Mouse (Mus musculus) lung, postnatal 10 days (tissue): ENCODE measurements around the gene Dnajc8.
"Not testable (repeated sequence)": the region's sequence is repeated elsewhere in the genome, so short reads cannot be mapped to it uniquely, and the experiment has no call there.

Experiments used
- DNase-seq: peaks from one replicate; pipeline ENCODE4 v3.0.0; 2021

Gene Dnajc8

DNA sequence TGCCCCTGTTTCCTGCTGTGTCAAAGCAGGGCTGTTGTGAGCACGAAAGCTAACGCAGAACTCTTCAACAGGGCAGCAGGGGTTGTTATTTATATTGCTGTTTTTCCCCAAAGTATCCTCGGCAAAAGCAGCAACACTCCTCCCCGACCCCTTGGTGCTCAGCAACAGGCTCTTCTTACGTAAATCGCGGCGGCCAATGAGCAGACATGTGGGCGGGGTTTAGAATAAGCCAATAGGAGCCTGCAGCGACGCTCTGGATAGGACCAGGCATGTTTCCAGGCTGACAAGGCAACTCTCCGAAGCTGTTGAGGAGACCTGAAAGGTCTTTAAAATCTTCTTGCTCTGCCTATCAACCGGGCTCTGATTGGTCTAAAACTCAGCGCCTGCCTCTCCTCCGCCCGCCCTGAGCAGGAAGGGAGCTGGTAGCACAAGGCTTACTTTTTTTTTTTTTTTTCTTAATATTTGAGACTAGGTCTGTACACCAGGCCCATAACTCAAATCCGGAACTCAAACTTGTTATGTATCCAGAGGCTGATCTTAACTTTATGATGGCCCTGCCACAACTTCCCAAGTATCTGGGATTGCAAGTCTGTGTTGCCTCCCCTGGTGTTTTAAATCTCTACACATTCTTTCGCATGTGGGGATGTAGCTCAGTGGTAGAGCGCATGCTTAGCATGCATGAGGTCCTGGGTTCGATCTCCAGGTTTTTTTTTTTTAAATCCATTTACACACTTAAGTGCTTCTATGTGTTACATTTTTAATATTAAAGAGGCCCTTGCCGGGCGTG is 19.8 kb upstream of the Dnajc8 start:
- DNase-seq, result peak; percentile 97

DNA sequence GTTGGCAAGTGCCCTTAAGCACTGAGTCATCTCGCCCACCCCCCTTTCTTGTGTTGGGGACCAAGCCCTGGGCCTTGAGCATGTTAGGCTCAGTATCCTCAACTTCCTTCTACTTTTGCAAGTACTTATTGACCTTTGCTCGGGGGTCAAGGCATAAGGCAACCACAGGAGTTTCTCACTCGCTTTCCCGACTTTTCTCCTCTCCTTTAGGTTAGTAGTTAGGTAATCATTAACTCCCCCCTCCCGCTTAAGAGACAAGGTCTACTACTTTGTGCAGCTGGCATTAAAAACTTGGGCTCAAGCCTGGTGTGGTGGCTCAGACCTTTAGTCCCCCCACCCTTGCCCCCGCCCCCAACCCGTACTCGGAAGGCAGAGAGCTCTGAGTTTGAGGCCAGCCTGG is 17.3 kb upstream of the Dnajc8 start:
- DNase-seq, result no peak

DNA sequence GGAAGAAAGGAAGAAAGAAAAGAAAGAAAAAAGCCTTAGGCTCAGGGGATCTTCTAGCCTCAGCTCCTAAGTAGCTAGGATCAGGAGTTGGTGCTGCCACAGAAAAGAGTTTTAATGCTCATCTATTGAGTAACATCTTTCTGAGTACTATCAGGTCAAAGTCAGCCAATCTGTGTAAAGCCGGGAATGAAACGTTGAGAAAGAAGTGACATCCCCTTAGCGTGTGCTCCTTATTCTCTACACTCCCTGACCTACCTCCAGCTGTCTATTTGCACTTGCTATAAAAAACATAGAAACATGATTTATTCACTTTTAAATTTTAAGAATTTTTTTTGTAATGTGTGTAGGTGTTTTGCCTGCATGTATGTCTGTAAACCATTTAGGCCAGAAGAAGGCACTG is 16.2 kb upstream of the Dnajc8 start:
- DNase-seq, result no peak

DNA sequence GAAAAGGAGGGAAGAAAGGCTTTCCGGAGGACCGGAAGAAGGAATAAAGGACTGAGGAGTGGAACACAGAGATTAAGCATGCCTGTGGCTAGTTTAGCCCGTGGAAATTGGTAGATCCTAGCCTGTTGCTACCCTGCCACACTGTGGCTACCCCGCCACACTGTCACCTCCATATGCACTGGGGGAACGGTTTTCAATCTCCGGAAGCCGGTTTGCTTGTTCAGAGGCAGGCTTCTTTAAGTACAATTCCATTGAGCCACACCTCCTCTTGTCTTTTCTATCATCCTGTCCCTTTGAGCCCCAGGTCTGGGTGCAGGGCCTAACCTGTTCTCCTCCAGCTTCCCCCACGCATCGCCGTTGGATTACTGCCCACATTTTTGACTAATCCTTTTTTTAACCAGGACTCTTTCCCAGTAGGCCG is 11.0 kb upstream of the Dnajc8 start:
- no peak for DNase-seq

DNA sequence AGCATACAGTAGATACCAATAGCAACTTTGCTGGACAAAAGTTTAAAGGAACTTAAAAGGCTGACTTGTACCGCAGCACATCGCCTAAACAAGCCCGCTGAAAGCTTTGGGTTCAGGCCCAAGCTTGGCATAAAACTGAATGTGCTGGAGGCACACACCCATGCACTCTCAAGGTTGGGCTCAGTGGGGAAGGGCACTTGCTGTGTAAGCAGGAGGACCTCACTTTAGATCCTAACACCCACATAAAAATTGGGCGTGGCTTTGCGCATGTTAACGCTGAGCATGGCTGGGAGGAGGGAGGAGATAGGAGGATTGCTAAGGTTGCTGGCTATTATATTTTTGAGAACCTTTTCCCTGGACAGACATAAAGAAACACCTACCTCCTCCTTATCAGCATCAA is 10.5 kb upstream of the Dnajc8 start:
- no peak for DNase-seq

DNA sequence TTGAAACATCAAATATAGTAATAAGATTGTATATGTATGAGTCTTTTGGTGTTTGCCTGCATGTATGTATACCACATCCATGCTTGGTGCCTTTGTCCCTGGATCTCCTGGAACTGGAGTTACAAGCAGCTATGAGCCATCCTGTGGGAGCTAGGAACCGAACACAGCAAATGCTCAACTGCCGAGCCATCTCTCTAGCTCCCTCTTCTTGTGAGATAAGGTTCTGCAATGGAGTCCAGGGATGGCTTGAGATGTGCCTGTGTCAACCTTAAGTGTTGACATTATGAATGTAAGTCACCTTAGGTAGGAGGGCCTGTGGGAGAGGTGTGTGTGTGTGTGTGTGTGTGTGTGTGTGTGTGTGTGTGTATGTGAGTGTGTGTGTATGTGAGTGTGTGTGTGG is 8.7 kb upstream of the Dnajc8 start:
- DNase-seq, result no peak

DNA sequence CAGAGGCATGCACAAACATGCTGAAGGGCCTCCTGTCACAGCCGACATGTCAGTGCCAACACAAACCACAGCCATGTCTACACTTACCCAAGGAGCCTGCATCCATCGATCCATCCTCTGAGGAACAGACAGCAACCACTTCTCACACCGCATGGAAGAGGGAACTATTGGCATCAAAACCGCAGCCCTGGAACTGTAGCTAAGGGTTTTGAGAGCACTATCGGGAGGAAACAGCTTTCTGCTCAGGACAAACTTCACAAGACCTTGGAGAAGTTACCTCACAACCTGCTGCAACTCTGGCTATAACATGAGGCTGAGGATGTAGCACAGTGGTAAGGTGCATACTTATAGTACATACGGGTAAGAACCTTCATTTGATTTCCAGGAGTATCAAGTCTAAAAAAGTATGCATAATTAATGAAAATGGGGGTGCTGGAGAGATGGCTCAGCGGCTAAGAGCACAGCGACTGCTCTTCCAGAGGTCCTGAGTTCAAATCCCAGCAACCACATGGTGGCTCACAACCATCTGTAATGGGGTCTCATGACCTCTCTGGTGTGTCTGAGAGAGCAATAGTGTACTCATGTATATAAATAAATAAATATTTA is 7.3 kb upstream of the Dnajc8 start:
- no peak for DNase-seq

DNA sequence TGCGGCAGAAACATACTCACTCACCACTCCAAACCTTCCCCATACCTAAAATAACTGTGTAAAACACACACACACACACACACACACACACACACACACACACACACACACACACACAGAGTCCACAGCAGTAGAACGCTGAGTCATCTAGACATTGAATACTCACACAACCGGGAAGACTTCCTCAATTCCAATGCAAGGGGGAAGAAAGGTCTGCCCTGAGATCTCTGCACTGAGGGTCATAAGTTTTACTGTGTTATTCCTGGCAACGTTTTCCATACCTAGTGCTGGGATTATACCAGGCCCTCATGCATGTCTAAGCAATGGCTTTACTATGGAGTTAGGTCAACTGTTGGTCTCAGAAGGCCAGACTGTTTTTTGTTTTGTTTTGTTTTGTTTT is 6.0 kb upstream of the Dnajc8 start:
- DNase-seq, result no peak

DNA sequence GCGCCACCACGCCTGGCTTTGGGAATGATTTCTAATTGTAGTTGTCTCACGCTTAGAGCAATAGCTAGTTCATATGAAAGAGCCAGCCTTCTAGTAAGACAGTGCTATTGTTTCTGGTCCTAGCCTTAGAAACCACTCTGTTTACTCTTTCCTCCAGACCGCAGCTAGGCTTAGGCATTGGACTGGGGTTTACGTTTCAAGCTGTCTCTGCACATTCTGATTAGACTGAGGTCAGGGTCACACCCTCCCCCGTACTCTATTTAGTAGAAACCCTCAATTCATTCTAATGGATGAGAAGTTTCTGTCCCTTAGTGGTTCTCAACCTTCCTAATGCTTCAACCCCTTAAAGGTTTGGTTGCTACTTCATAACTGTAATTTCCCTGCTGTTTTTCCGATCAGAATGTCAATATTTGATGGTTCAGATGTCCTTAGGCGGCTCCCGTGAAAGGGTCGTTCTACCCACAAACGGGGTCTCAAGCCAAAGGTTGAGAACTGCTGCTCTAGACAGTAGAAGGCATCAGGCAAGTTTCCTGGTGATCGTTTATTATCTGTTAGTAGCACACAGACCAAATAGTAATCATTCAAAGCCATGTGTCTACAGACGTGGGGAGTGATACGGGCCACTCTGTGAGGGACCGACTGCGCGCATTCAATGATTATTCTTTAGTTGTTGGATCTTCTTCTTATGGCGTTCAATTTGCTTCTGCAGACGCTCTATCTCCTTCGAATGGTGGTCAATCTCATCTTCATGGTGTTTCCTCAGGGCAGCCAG is 5.1 kb upstream of the Dnajc8 start:
- DNase-seq, result no peak

DNA sequence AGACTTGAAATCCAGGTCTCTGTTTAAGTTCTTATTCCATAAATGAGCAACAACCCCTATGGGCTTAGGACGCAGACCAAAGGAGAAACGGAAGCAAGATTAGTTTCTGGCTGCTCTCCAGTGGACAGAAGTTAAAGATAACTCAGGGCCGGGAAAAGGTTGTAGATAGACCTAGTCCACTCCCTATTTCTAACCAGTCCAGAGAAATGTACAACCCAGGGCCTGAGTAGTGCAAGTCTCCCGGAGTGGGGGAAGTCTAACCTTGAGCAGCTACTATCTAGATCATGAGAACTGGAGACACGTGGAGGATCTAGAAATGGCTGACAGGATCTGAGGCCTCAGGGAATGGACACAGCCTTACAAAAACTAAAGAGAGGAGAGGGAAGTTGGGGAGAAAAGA is 2.9 kb upstream of the Dnajc8 start:
- no peak for DNase-seq

DNA sequence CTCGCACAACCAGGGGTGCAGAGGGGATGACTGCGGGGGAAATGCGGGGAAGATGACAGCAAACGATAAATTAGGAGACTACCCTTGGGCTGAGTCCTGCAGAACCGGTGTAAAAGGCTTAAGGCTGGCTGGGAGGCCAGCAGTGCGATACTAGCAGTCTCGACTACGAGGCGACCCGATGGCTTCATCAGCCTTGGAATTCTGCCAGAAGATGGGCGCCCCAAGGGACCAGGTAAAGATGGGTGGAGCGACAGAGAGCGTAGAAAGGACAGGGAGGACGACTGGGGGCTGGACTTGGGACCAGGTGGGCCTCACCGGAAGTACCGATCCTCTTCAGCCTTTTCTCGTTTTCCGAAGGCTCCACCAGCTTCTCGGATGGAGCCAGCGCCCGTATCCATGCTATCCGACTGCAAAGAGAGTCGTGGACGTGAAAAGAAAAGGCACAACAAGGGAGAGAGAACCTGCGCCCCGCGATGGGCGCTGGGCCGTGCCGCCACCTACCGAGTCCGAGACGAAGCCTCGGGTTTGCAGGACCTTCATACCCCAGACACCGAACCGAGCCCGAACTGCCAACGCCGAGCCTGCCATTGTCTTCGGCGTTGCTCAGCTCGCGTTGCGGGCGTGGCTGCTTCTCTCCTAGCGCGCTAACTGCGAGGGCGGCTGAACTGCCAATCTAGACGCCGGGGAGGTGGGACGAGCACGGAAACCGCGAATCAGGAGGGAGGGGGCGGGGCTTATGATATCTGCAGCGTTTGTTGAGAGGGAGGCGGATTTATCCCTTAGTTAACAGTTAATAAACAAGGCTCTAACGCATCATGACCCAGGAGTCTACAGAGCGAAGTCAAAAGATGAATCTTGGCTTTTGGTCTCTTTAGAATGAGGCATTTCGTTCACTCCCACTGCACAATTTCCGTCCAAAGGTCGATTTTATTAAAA is 2.1 kb upstream of the Dnajc8 start, which contains the start of gene Atpif1:
TSS of gene Atpif1 (minus strand) at position 679 of the 936 bp plus-strand sequence.
- DNase-seq, result peak; percentile 95

DNA sequence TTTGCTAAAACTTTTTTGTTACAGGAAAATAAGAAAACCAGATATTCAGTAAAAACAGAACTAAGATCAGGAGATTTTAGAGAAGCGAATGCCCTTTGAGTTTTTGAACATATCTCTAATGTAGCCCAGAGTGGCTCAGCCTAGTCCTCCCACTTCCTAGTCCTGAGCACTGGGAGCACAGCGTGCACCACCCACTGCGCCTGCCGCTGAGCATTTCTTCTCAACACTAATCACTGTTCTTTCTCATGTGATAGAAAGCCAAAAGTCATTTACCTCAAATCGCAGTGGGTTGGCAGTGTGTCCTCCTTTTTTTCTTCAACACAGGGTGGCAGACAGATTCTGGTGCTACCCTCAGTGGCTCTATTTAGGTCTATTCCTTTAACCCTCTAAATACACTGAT is 4.1 kb downstream of the Dnajc8 start:
- no peak for DNase-seq

DNA sequence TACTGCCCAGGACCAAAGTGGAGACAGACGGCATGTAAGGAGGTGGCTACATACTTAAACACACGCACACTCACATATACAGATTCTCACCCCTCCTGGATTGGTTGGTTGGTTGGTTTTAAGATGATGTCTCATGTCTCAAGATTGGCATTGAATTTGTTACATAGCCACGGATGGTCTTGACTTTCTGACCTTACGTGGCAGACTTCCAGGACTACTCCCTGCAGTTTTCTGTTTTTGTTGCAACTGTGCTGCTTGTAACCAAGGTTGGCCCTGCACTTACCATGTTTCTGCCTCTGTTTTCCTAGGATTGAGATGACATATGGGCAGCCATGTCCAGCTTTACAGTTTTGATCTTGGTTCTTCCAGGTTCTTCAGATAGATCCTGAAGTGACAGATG is 6.1 kb downstream of the Dnajc8 start:
- no peak for DNase-seq

DNA sequence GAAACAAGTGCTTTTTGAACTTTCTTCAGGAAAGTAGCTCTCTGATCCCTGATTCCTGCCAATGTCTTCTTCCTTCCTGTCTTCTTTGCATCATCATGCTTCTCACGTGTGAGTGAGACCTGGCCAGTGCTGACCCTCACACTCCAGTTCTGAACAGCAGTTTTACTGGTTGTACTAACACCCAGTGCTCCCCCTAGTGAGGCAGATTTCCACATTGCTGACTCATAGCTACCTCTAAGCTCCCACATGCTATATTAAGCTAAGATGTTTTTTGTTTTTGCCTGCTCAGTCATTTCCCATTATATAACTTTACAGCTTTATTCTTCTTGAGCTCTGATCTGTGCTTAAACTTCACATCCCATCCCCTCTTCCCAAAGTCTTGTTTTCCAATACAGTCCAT is 7.4 kb downstream of the Dnajc8 start:
- no peak for DNase-seq

DNA sequence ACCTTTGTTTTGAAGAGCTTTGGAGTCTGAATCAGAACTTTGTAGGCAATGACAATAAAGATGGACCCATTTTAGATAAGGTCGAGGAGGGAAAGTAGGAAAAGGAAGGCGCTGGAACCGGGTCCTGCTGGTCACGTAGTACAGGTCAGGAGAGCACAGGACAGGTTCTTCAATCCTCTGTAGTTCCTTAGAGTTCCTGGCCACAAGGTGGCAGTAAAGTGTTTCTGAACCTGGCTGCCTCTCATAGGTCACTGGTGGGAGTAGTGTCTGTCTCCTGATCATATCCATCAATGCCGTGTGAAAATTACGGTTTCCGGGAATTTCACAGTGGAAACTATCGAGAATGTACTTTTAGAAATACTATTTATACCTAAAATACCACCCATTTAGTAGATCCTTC is 10.5 kb downstream of the Dnajc8 start:
- peak; percentile 83 for DNase-seq

DNA sequence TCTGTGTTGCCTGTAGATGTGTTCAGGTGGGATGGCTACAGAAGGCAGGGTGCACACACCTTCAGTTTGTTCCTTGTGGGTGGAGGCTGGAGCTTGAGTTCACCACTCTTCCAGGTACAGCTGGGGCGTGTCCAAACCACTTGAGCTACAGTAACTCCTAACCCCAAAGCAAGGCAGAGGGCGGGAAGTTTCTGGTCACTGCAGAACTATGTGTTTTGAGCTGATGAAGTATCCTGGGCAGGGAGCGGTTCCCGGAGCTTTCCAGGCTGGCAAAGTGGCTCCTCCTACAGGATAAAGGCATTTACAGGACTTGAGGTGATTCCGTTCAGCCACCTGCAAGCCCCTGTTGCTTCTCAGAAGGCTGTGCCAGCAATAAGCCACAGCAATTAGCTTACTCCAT is 18.9 kb downstream of the Dnajc8 start:
- peak; percentile 32 for DNase-seq

DNA sequence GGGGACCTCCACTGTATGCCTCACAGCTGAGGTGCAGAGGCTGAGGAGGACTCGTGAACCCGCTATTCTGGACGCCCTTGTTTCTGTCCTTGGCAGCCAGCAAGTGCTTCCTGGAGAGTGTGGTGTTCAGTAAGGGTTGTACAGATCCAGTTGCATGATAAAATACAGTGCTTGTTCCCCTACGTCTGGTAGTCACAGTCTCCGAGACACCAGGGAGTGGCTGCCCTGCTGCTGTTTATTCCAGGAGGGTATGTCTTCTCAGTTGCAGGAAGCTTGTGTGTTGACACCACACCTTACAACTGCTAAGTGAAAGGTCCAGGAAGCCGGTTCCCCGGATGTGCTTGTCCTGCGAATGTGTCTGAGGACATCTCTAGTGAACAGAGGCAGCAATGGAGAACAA is 19.3 kb downstream of the Dnajc8 start:
- peak; percentile 28 for DNase-seq

DNA sequence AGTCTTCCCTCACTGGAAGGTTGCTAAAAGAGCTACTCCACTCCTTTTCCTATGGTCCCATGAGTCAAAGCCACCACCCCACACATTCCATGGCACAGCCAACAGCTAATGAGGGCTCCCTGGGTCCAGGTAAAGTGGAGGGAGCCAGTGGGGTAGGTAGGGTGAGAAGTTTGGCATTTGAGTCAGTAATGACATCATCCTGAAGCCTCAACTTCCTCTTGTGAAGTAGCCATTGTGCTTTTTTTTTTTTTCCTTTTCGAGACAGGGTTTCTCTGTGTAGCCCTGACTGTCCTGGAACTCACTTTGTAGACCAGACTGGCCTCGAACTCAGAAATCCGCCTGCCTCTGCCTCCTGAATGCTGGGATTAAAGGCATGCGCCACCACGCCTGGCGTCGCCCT is 20.2 kb downstream of the Dnajc8 start:
- DNase-seq, result not testable (repeated sequence)

DNA sequence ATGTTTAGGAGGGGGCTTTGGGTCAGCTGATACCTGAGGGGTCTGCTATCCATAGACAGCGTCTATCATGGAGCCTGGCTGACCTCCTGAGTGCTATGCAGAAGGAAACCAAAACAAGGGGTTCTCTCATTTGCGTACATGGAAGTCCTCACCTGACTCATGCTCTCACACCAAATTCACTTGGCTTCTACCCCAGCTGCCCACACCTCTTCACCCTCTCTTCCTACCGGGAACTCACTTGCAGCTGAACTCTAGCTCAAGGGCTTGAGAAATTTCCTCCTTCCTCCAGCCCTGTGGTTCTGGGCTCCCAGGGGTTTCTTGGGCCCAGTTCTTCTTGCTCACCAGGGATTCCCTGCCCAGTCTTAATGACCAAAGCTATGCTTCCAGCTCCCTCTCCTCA is 27.9 kb downstream of the Dnajc8 start:
- DNase-seq, result no peak

DNA sequence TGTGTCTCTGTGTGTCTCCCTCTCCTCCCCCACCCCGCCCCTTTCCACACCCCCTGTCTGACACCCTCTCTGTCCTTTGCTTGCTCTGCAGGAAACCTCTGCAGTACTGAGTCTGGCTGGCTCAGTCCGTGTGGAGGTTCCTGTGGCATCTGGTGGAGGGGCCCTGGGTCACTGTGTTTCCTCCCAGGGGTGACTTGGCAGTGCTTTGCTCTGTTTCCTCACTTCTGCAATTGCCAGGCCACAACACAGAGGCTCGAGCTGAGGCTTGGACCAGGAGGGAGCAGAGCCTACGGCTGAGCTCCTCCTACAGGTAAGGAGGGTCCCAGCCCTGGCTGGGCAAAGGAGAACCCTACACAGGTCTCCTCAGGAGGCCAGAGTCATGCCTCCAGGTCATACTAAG is 28.6 kb downstream of the Dnajc8 start, which contains the start of gene Ptafr:
TSS of gene Ptafr (plus strand) at position 103 of the 400 bp plus-strand sequence.
- DNase-seq, result peak; percentile 65

DNA sequence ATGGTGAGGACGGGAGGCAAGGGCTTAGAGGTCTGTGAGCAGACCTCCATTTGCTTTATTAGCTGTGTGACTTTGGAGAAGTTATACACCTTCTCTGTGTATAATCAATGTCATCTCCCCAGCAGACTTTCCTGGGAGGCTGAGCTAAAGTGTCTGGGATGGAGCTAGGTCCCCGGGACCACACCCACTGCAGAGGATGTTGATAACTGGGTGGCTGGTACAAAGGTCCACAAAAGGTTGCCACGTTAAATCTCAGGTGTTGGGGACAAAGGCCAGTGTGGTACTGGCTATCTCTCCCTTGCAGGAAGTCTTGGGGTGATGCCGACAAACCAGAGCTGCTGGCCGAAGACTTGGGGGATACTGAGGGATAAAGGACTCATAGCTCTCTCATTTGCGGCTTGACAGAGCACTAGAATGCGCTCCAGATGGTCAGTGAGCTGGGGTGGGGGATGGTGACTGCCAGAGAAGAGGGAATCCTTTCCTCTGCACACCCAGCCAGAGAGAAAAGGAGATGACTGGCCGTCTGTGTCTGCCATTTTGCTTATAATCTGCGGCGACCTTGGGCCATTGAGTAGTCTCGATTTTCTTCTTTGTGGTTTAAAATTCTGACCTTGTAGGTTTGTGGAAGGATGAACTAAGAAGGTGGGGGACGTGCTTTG is 29.9 kb downstream of the Dnajc8 start:
- DNase-seq, result peak; percentile 33

DNA sequence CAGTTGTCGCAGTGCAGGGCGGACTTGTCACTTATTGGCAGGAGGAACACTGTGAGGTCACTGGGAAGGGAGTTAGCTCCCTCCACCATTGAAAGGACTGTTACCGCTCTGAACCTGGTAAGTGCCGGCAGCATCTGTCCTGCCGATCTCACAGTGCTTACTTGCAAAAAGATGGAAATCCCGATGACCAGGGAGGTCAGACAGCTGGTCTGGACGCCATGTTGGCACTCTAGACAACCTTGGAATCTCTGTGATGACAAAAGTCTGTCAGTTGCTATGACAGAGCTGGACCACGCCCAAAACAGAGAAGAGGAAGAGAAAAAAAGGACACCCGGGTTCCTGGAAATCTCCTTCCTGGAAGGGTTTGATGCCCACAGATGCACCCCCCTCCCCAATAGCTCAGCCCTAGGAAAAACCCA is 32.0 kb downstream of the Dnajc8 start:
- peak; percentile 82 for DNase-seq
